Mouse (Mus musculus): ENCODE measurements around the gene Ptprm.

The Ptprm gene

GRCm38 (mm10) chr17:67281640-67282170, 72.6 kb downstream of the Ptprm start:
- DNase-seq (ENCODE audit: low read depth, low spot score): no peak

- DNase-seq (ENCODE audit: low read depth, low spot score): no peak
These were observed 76.9 kb downstream of the Ptprm start for GRCm38 (mm10) chr17:67277124-67277910.

GRCm38 (mm10) chr17:67274531-67275094, 79.6 kb downstream of the Ptprm start:
- DNase-seq (ENCODE audit: low read depth, low spot score): no peak

- DNase-seq (ENCODE audit: low read depth, low spot score): no peak
These were observed 81.3 kb downstream of the Ptprm start for GRCm38 (mm10) chr17:67272928-67273327.

DNA sequence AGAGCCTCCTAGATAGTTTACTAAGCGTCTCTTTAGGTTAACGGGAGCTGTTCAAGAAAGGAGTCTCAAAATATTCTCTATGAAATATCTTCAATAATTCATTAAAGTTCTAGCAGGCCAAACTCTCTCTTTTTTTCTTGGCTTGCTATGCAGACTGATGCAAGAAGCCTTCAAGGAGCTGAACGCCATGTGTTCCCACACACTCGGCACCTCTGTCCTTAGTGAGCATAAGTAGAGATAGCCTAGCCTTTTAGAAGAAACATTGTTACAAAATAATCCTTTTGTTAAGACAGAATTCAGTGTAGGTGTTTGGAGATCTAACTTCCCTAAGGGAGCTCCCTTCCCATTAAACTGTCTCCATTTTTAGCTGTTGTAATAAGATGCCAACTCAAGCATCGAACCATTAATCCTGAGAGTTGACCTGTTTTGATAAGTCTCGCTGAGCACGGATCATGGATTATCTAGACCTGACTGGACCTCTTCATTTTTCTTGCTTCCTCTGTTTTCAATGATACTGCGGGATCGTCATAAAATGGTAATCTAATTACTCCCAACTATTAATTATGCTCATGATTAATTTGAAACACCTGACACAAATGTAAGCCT, 85.7 kb downstream of the Ptprm start:
- DNase-seq (ENCODE audit: low read depth, low spot score): no peak

DNA sequence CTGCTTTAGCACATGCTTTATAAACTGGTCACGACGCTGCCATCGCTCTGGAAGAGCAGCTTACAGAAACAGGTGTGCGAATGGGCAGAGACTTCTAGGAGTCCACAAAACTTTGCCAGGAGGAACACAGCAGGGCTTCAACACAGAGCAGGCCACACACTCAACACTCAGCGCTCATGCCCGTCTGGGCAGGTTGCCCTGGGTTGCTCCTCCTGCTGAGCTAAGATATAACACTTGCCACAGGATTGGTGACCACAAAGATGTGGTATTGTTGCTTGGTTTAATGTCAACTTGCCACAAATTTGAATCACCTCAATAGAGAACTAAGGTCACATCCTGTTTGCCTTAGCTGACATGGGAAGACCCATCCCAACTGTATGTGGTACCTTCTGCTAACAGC, 88.0 kb downstream of the Ptprm start:
- no peak for DNase-seq (ENCODE audit: low read depth, low spot score)

DNA sequence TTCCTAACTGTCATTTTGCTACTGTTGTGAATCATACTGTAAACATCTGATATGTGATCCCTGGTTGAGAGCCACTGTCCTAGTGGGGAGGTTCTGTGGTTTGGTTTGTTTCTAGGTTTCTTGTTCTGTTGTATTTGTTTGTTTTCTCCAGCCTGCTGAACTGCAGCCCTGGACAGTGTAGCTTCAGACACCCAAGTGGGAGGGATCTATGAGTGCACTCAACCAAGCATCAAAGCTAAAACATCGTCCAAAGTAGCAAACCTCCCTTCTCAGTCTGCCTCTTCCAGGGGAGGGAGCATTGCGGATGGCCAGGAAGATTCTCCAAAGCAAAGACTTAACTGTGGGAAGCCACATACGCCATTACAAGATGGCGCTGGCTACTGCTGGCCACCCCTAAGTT, 88.7 kb downstream of the Ptprm start:
- no peak for DNase-seq (ENCODE audit: low read depth, low spot score)

DNA sequence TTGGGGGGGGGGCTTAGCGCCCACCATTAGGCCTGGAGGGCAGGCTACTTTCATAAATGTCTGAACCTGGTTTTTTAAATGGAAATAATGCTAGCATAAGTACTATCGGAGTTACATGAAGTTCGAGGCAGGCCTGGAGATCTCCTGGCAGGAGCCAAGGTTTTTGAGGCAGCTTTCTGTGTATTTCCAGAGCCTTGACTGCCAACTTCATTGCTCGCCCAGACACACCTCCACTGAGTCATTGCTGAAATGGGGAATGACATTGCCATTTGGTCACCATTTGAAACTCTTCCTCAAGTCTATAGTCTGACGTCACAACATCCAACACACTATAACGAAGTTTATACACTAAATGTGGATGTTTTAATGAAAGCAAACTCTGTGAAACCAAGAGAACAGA, 89.5 kb downstream of the Ptprm start:
- DNase-seq (ENCODE audit: low read depth, low spot score): no peak

DNA sequence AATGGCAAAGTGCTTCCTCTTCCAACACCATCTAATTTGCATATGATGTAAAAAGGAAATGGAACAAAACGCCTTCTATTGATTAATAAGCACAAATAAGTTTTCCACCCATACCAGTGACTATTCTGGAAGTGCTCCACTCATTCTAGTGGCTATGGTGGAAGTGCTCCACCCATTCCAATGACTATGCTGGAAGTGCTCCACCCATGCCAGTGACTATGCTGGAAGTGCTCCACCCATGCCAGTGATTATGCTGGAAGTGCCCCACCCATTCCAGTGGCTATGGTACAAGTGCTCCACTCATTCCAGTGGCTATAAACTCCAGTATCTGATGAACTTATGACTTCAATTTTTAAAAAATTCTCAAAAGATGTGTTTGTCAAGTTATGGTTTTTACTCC, 91.2 kb downstream of the Ptprm start:
- DNase-seq (ENCODE audit: low read depth, low spot score): no peak

GRCm38 (mm10) chr17:67260016-67260415, 94.2 kb downstream of the Ptprm start:
- DNase-seq (ENCODE audit: low read depth, low spot score): no peak

DNA sequence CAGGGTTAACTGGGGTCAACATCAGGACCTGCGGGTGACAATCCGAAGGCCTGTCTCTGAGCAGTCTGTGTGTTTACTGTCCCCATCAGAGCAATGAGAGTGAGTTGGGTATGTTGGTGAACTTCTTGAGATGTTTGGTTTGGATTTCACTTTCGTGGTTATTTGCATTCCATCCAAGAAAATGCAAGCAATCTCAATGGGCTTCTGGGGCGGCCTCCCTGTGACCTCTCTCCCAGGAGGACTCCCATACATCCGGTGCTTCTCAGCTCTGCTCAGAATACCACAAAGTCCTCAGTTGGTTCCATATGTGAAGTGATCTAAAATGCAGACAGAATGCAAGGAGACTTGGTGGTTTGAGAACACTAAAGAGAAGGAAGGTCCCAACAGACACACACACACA, 96.5 kb downstream of the Ptprm start:
- DNase-seq (ENCODE audit: low read depth, low spot score): no peak

DNA sequence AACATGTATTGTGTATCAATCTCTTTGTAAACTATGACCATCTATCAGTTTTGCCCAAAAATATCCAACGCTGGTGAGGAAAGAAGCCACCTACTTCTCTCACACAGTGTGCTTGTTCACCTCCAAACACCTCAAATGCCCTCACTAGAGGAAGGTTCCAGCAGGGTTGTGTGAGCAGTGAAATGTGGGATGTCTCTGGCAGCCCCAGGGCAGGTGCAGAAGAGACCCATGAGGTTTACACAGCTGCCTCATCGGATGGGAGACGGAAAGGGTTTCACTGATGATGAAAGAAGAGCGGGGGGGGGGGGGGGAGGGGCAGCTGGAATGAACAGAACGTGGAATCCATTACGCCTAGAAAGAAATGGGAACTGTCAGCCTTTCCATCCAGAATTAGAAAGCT, 98.1 kb downstream of the Ptprm start:
- no peak for DNase-seq (ENCODE audit: low read depth, low spot score)

DNA sequence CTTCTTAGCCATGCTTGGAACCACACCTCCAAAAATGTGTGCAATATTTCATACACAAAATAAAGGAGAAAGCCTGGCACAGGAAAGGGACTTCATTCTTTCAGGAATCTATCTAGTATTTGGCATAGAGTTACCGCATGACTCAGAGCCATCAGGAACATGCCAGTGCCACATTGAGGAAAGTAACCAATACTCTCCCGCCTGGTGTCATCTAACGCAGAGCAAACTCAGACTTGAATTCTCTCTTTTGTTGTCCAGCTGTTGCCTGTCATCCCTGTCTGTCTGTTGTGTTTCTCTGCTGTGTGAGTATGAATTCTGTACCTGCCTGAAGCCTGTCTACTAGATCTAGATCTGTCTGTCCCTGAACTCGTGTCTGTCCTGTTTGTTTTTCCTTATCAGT, 100.8 kb downstream of the Ptprm start:
- DNase-seq (ENCODE audit: low read depth, low spot score): no peak

- DNase-seq (ENCODE audit: low read depth, low spot score): no peak
These were observed 101.3 kb downstream of the Ptprm start for GRCm38 (mm10) chr17:67252992-67253391.

GRCm38 (mm10) chr17:67245273-67245875, 108.9 kb downstream of the Ptprm start:
- no peak for DNase-seq (ENCODE audit: low read depth, low spot score)

- peak; percentile 4 for DNase-seq (ENCODE audit: low read depth, low spot score)
These were observed 111.3 kb downstream of the Ptprm start for GRCm38 (mm10) chr17:67242774-67243495.

DNA sequence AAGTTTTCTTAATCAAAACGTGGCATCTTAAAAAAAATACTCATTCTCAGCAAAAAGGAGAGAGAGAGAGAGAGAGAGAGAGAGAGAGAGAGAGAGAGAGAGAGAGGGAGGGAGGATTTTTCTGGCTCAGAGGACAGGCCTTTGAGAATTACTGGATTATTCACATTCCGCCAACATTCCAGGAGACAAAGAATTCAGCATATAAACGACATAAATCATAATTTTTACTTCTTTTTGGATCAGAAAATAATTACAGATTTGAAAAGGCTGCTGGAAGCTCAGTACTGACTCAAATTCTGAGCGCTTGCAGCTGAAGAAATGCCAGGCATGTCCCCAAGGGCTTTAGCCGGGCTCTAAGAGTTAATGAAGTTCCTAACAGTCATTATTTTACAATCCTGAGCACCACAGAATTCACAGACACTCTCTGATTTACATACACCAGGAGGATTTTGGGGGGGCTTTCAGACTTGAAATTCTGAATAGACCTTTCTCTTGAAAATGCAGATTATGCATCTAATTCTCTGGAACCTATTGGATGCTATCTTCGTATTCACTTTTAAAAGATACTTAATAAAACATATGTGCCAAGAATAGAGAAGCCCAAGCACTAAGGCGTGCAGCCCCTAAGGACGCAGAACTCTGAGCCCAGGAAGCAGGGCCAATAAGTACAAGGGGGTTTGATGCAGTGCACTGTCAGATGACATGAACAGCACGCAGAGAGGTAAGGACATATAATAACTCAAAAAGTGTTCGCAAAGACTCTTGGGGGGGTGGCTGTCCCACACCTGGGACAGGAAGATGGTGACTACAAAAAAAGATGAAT, 112.1 kb downstream of the Ptprm start:
- no peak for DNase-seq (ENCODE audit: low read depth, low spot score)

DNA sequence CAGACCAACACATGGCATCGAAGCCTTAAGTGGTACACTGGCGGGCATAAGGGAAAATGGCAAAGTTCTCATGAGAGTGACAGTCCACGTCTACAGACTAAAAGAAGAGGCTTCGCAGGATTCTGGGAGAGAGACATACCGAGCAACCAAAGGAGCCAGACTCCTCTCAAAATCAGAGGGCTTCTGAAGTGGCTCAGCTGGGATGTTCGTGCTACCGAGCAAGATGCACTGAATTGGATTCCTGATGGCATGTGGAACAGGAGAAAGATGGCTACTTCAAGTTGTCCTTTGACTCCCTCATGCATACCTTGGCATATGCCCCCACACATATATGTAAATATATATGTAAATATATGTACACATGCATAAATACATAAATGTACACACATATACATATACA, 115.4 kb downstream of the Ptprm start:
- DNase-seq (ENCODE audit: low read depth, low spot score): no peak

- no peak for DNase-seq (ENCODE audit: low read depth, low spot score)
These were observed 116.8 kb downstream of the Ptprm start for GRCm38 (mm10) chr17:67237407-67237806.

DNA sequence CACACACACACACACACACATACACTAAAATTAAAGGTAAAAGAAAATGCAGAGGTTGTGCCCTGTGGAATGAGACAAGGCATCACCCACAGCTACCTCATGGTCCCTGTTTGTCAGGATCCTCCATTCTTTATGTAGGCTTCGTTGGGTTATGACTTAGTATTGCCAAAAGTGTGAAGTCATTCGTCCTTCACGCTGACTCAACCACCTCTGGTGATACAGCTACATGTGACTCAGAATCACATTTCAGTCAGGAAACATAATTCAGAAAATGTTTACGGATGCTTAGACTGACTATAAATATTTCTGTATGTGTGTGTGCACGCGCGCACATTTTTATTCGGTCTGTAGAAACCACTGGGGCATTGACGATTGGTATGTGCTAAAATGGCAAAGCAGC, 121.2 kb downstream of the Ptprm start:
- no peak for DNase-seq (ENCODE audit: low read depth, low spot score)

- DNase-seq (ENCODE audit: low read depth, low spot score): no peak
These were observed 127.3 kb downstream of the Ptprm start for GRCm38 (mm10) chr17:67226991-67227390.
